Mouse (Mus musculus) heart, embryonic 16.5 days (tissue): ENCODE data around the gene Olfr714. TPM values are rescaled to one million over a fixed set of nuclear protein-coding genes. Genes with fewer than 3 reads are reported as not detected.

ENCODE experiments used
- polyA plus RNA-seq: library from polyadenylated mRNA; unstranded; fragments of >200 nt; fragmentation: Nextera tagmentation; extraction: Ambion mirVana; gene quantifications from 2 replicates; pipeline ENCODE4 v1.2.1, GENCODE M21; 2015

The Olfr714 gene
- polyA plus RNA-seq, 1 experiment from 2014 or later: not detected

Other genes with a start within 250 kb of the Olfr714 start
- gene Olfr702, start 237.1 kb upstream of the Olfr714 start, polyA plus RNA-seq: not detected in 2 replicates
- not detected in 2 replicates for gene Olfr703, start 227.6 kb upstream of the Olfr714 start, polyA plus RNA-seq
- gene Olfr704, start 207.8 kb upstream of the Olfr714 start, polyA plus RNA-seq: not detected in 2 replicates
- not detected in 2 replicates for gene Olfr705, start 194.1 kb upstream of the Olfr714 start, polyA plus RNA-seq
- not detected in 2 replicates for gene Olfr706, start 182.8 kb upstream of the Olfr714 start, polyA plus RNA-seq
- gene Olfr707, start 169.7 kb upstream of the Olfr714 start, polyA plus RNA-seq: not detected in 2 replicates
- gene Olfr1532-ps1, start 163.0 kb upstream of the Olfr714 start, polyA plus RNA-seq: not detected in 2 replicates
- gene Olfr709-ps1, start 138.8 kb upstream of the Olfr714 start, polyA plus RNA-seq: not detected in 2 replicates
- not detected in 2 replicates for gene Olfr710, start 122.7 kb upstream of the Olfr714 start, polyA plus RNA-seq
- gene Olfr6, start 107.0 kb upstream of the Olfr714 start, polyA plus RNA-seq: not detected in 2 replicates
- not detected in 2 replicates for gene Olfr711, start 95.5 kb upstream of the Olfr714 start, polyA plus RNA-seq
- gene Olfr2, start 64.9 kb upstream of the Olfr714 start, polyA plus RNA-seq: not detected in 2 replicates
- not detected in 2 replicates for gene Olfr713, start 39.8 kb upstream of the Olfr714 start, polyA plus RNA-seq
- not detected in 2 replicates for gene Olfr17, start 22.2 kb downstream of the Olfr714 start, polyA plus RNA-seq
- gene Olfr715b, start 39.4 kb downstream of the Olfr714 start, polyA plus RNA-seq: not detected in 2 replicates
- not detected in 2 replicates for gene Olfr715, start 60.1 kb downstream of the Olfr714 start, polyA plus RNA-seq
- not detected in 2 replicates for gene Olfr716, start 67.3 kb downstream of the Olfr714 start, polyA plus RNA-seq
- not detected in 2 replicates for gene Nlrp14, start 96.0 kb downstream of the Olfr714 start, polyA plus RNA-seq
- not detected in 2 replicates for gene Rbmxl2, start 138.5 kb downstream of the Olfr714 start, polyA plus RNA-seq